Mouse (Mus musculus) neural tube, embryonic 13.5 days (tissue): Measurements from ENCODE around the gene Flt1. TPM values are rescaled to one million over a fixed set of nuclear protein-coding genes. Genes with fewer than 3 reads are reported as not detected.

Source experiments
- ATAC-seq: fragments of 200-750 bp; cut with Nextera tagmentation; 2 replicates; pipeline ENCODE4 v1.8.0; 2017; ENCODE audit warnings: low read depth, mild to moderate bottlenecking, moderate TSS enrichment, moderate library complexity
- H3K27ac ChIP-seq: fragments of 300-500 bp; sonication (generic); replicated peaks from 2 replicates; pipeline ENCODE4 v1.5.1; 2015; ENCODE audit warnings: moderate library complexity, mild to moderate bottlenecking, inconsistent platforms
- H3K27me3 ChIP-seq: fragments of 300-500 bp; sonication (generic); 2 replicates; pipeline ENCODE4 v1.6.1; 2015; ENCODE audit warnings: mild to moderate bottlenecking, inconsistent platforms
- H3K36me3 ChIP-seq: fragments of 300-500 bp; sonication (generic); 2 replicates; pipeline ENCODE4 v1.6.1; 2015; ENCODE audit warnings: mild to moderate bottlenecking, inconsistent platforms
- H3K4me1 ChIP-seq: fragments of 300-500 bp; sonication (generic); replicated peaks from 2 replicates; pipeline ENCODE4 v1.6.1; 2015; ENCODE audit warnings: inconsistent platforms
- H3K4me2 ChIP-seq: fragments of 300-500 bp; sonication (generic); 2 replicates; pipeline ENCODE4 v1.6.1; 2015; ENCODE audit warnings: inconsistent platforms, mild to moderate bottlenecking, moderate library complexity
- H3K4me3 ChIP-seq: fragments of 300-500 bp; sonication (generic); 2 replicates; pipeline ENCODE4 v1.5.1; 2015; ENCODE audit warnings: mild to moderate bottlenecking, inconsistent platforms
- H3K9ac ChIP-seq: fragments of 300-500 bp; sonication (generic); 2 replicates; pipeline ENCODE4 v1.6.1; 2015; ENCODE audit warnings: moderate library complexity, mild to moderate bottlenecking, inconsistent platforms
- H3K9me3 ChIP-seq: fragments of 300-500 bp; sonication (generic); 2 replicates; pipeline ENCODE4 v1.6.1; 2016; ENCODE audit warnings: inconsistent platforms
- WGBS: fragments of 180-500 bp; shearing (Covaris S2); methylation state at CpG from one replicate; pipeline ENCODE4 v1.1.7; 2015; 5-methylcytosine and 5-hydroxymethylcytosine counted together
- polyA plus RNA-seq: library from polyadenylated mRNA; unstranded; fragments of >200 nt; fragmentation: Nextera tagmentation; extraction: Ambion mirVana; gene quantifications from 2 replicates; pipeline ENCODE4 v1.2.1, GENCODE M21; 2015

Flt1 gene
- polyA plus RNA-seq, 1 experiment from 2014 or later: 12.3 TPM

GRCm38 (mm10) chr5:147748081-147748581 lies 22.3 kb upstream of the Flt1 start:
- WGBS: 1% methylated on average over 15 of the region's 15 CpGs
- Histone ChIP-seq H3K27me3 (peaks cover 58% of the 10 kb centered on the region), H3K4me3 (peak overlapping the region; percentile 20), H3K36me3 (no peaks in the 10 kb centered on the region), H3K27ac (no peak overlapping the region), H3K9ac (0 out of 2 replicates have a peak overlapping the region, but pooled peaks have one; percentile 27), H3K4me1 (peaks cover 25% of the 10 kb centered on the region), H3K4me2 (peak overlapping the region; percentile 49), H3K9me3 (no peaks in the 10 kb centered on the region)
- ATAC-seq: 0 out of 2 replicates have a peak, but pooled peaks have one; percentile 27

DNA sequence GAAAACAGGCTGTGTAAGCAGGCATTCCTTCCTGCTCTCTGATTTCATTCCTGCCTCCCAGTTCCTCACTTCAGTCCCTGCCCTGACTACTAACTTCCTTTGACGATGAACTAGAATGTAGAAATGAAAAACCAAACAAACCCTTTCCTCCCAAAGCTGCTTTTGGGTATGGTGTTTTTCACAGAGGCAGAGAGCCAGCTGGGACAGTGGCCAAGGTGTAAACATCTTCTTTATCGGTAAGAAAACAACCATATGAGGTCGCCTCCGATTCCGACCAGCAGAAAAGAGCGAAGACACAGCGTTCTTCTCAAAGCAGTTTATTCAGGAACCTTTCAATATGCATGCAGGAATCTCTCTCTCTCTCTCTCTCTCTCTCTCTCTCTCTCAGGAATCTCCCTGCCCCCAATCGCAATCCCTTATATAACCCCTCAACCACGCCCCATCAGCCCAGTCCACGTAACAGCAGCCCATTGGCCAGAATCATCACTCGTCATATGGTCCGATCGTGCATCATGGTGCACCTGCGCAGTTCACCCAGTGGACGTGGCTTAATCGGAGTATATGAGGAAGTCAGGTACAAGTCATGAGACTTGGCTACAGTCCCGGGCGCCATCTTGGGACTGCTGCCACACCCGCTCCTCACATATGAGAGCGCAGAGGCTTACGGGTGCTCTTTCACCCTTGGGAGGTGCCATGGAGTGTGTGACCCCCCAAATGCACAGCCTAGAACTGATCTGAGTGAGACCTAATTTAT lies 19.3 kb upstream of the Flt1 start:
- Histone ChIP-seq H3K9me3 (no peaks in the 10 kb centered on the region), H3K4me2 (no peak overlapping the region), H3K27ac (no peak overlapping the region), H3K36me3 (no peaks in the 10 kb centered on the region), H3K4me3 (no peak overlapping the region), H3K9ac (no peak overlapping the region), H3K27me3 (peaks cover 32% of the 10 kb centered on the region), H3K4me1 (peaks cover 11% of the 10 kb centered on the region)
- no peak for ATAC-seq
- 89% methylated on average over 21 of the region's 21 CpGs for WGBS

DNA sequence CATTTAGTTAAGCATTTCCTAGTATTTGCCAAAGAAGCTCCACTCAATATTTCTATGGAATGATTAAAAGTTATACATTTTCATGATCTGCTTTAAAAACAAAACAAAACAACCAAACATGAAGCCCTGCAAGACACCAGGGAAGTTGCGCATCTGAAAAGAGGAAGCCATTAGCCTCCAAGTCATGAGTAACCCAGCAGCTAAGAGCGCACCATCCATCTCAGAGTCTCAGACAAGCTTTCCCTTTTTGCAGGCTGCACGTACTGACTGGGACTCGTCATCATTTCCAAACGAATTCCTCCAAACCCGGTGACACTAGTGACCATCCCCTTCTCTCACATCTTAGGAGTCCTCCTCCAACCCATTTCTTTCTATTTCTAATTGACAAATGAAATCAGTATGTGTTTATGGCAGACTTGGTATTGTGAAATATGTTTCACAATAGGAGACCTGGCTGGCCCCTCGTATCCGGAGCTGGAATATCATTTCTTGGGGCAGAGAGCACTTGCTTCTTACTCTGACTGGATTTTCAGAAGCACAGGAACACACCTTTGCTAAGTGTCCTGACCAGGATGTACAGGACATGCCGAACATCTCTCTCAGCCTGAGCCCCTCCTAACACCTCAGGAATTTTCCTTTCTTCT lies 16.8 kb upstream of the Flt1 start:
- no peak for ATAC-seq
- WGBS: 85% methylated on average over 9 of the region's 9 CpGs
- no peak overlapping the region for H3K9ac ChIP-seq
- no peaks in the 10 kb centered on the region for H3K4me1 ChIP-seq
- H3K27ac ChIP-seq: no peak overlapping the region
- no peak overlapping the region for H3K4me2 ChIP-seq
- H3K4me3 ChIP-seq: no peak overlapping the region
- no peaks in the 10 kb centered on the region for H3K36me3 ChIP-seq
- H3K9me3 ChIP-seq: 0 out of 2 replicates have a peak, but pooled peaks cover 4% of the 10 kb centered on the region
- H3K27me3 ChIP-seq: peaks cover 9% of the 10 kb centered on the region

- Histone ChIP-seq H3K4me1 (no peaks in the 10 kb centered on the region), H3K9me3 (peaks cover 7% of the 10 kb centered on the region; the same call in 1 of the 2 replicates), H3K4me2 (no peak overlapping the region), H3K36me3 (no peaks in the 10 kb centered on the region), H3K27ac (no peak overlapping the region), H3K27me3 (no peaks in the 10 kb centered on the region; the same call in 1 of the 2 replicates), H3K9ac (no peak overlapping the region), H3K4me3 (no peak overlapping the region)
- WGBS: 80% methylated on average over 8 of the region's 8 CpGs
- no peak for ATAC-seq
These were observed 11.0 kb upstream of the Flt1 start for GRCm38 (mm10) chr5:147736766-147737280.

DNA sequence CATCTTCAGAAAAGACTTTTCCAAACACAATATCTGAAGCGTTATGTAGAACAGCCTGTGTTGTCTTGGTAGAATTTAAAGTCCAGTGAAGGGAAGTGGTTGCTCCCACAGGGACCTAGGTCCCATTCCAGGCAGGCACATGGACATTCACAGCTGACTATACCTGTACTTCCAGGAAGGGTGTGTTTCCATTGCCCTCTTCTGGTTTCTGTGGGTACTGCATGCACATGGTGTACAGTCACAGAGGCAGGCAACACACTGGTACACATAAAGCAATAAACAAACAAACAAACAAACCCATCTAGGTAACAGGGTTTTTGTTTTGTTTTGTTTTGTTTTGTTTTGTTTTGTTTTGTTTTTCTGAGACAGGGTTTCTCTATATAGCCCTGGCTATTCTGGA lies 7.9 kb upstream of the Flt1 start:
- Histone ChIP-seq H3K36me3 (no peaks in the 10 kb centered on the region), H3K9me3 (peaks cover 3% of the 10 kb centered on the region; the same call in 1 of the 2 replicates), H3K27ac (no peak overlapping the region), H3K4me1 (no peaks in the 10 kb centered on the region), H3K4me2 (no peak overlapping the region), H3K9ac (no peak overlapping the region), H3K4me3 (no peak overlapping the region), H3K27me3 (peaks cover 30% of the 10 kb centered on the region)
- WGBS: 97% methylated on average over 1 of the region's 1 CpGs
- ATAC-seq: no peak

DNA sequence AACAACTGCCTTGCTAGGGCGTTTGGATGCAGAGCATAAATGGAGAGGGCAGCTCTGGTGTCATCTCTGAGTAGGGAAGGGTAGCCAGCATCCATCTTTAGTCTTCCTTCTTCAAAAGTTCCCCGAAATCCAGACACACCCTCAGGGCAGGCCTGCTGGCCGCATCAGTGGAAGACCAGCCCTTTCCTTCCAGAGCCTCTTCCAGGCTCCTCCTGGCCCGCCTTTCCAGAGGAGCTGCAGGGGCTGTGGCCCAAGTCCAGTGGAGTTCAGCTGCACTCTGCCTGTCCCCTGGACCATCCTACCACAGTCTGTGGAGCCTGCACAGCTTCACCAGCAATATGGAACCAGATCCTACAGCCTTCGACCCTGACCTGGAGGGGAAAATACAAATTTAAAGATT lies 7.1 kb upstream of the Flt1 start:
- WGBS: 80% methylated on average over 5 of the region's 5 CpGs
- Histone ChIP-seq H3K36me3 (no peaks in the 10 kb centered on the region), H3K27me3 (peaks cover 38% of the 10 kb centered on the region), H3K9me3 (peaks cover 3% of the 10 kb centered on the region; the same call in 1 of the 2 replicates), H3K4me2 (no peak overlapping the region), H3K9ac (no peak overlapping the region), H3K4me1 (no peaks in the 10 kb centered on the region), H3K4me3 (no peak overlapping the region), H3K27ac (no peak overlapping the region)
- ATAC-seq: no peak

DNA sequence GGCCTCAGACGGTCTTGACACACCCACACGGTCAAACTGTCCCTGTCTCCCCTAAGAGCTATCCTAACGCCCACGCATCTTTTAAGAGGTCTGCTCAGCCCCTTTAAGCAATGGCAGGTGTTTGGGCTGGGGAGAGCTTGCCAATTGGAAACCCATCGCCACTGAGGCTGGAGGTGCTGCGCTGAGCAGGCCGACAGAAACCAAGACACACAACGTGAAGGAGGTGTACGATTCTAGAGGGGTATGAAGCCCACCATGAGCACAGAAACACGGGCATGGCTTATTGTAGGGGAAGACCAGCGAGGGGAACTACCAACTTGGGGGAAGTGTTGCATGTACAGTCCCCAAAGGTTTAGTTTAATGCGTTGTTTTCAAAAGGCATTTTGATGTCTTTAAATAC lies 1.7 kb upstream of the Flt1 start:
- Histone ChIP-seq H3K4me2 (no peak overlapping the region), H3K27ac (no peak overlapping the region), H3K4me1 (peaks cover 18% of the 10 kb centered on the region), H3K27me3 (peaks cover 92% of the 10 kb centered on the region), H3K9me3 (no peaks in the 10 kb centered on the region), H3K9ac (no peak overlapping the region), H3K36me3 (no peaks in the 10 kb centered on the region), H3K4me3 (no peak overlapping the region)
- no peak for ATAC-seq
- WGBS: 10% methylated on average over 12 of the region's 12 CpGs

DNA sequence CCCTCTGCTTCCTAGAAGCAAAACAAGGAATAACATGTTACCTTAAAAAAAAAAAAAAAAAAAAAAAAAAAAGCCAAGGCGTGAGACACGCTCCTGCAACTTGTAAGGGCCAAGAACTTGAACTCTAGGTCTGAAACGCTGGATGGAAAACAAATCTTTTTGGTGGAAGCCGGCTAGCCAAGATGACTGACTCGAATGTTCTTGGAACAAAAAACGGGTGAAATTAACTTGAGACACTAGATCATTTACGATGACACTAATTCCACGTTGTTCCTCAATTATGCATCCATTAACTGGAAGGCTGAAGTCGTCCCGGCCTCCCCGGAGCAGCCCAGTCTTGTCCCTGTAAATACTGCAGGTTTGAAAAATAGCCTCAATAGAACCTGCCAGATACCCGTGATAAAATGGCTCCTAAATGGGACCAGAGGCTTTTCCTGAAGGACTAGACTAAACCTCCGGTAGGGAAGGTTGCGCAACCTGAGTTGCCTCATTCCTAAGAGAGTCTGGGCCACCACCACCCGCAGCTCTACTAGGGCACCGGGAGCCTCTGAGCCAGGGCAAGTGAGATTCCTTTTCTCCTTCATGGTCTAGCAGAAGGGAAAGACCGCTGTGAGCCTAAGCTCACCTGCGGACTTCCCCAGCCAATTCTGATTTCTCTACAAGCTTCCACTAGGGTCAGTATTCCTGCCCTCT lies 1.0 kb upstream of the Flt1 start:
- H3K27me3 ChIP-seq: peaks cover 97% of the 10 kb centered on the region
- no peaks in the 10 kb centered on the region for H3K36me3 ChIP-seq
- H3K4me3 ChIP-seq: peak overlapping the region; percentile 42
- peak overlapping the region; percentile 66; the same call in 1 of the 2 replicates for H3K4me2 ChIP-seq
- 2% methylated on average over 18 of the region's 18 CpGs for WGBS
- no peak overlapping the region for H3K9ac ChIP-seq
- peaks cover 18% of the 10 kb centered on the region for H3K4me1 ChIP-seq
- no peak overlapping the region for H3K27ac ChIP-seq
- no peak for ATAC-seq
- no peaks in the 10 kb centered on the region for H3K9me3 ChIP-seq

- peak; percentile 79 for ATAC-seq
- Histone ChIP-seq H3K4me2 (peak overlapping the region; percentile 66), H3K9me3 (no peaks in the 10 kb centered on the region), H3K4me3 (peak overlapping the region; percentile 42), H3K4me1 (peaks cover 18% of the 10 kb centered on the region), H3K27ac (no peak overlapping the region; the same call in 1 of the 2 replicates), H3K9ac (peak overlapping the region; percentile 59), H3K27me3 (peaks cover 98% of the 10 kb centered on the region), H3K36me3 (no peaks in the 10 kb centered on the region)
- WGBS: under 1% methylated on average over 69 of the region's 69 CpGs
These were observed 623 bp downstream of the Flt1 start for GRCm38 (mm10) chr5:147724945-147725830.

- Histone ChIP-seq H3K36me3 (no peaks in the 10 kb centered on the region), H3K4me2 (no peak overlapping the region), H3K4me1 (peaks cover 18% of the 10 kb centered on the region), H3K27ac (no peak overlapping the region), H3K9me3 (no peaks in the 10 kb centered on the region), H3K9ac (peak overlapping the region; percentile 26; the same call in 1 of the 2 replicates), H3K4me3 (peak overlapping the region; percentile 16), H3K27me3 (peaks cover 98% of the 10 kb centered on the region)
- no peak for ATAC-seq
- 1% methylated on average over 14 of the region's 14 CpGs for WGBS
These were observed 1.4 kb downstream of the Flt1 start for GRCm38 (mm10) chr5:147724391-147724790.

- 4% methylated on average over 17 of the region's 17 CpGs for WGBS
- no peak for ATAC-seq
These were observed 2.0 kb downstream of the Flt1 start for GRCm38 (mm10) chr5:147723811-147724210.

More at GRCm38 (mm10) chr5:147723811-147724210, 2.0 kb downstream of the Flt1 start:
- Histone ChIP-seq H3K4me2 (no peak overlapping the region), H3K27ac (no peak overlapping the region), H3K27me3 (peaks cover 98% of the 10 kb centered on the region), H3K4me1 (peaks cover 18% of the 10 kb centered on the region), H3K9me3 (no peaks in the 10 kb centered on the region), H3K9ac (no peak overlapping the region), H3K36me3 (no peaks in the 10 kb centered on the region), H3K4me3 (peak overlapping the region; percentile 16)
